Mouse (Mus musculus) embryonic facial prominence, embryonic 14.5 days (tissue): ENCODE measurements around the gene A930033H14Rik. TPM values are rescaled to one million over a fixed set of nuclear protein-coding genes. Genes with fewer than 3 reads are reported as not detected.

Source experiments
- ATAC-seq: fragments of 200-750 bp; cut with Nextera tagmentation; 2 replicates; pipeline ENCODE4 v1.8.0; 2017; ENCODE audit warnings: low read depth, moderate number of reproducible peaks, moderate TSS enrichment
- DNase-seq: peaks from one replicate; pipeline ENCODE4 v3.0.0-alpha.2; 2015; ENCODE audit warnings: low spot score
- H3K27ac ChIP-seq: fragments of 300-500 bp; sonication (generic); replicated peaks from 2 replicates; pipeline ENCODE4 v1.5.1; 2014; ENCODE audit warnings: low read depth, mild to moderate bottlenecking, low read length, moderate library complexity
- H3K27me3 ChIP-seq: fragments of 300-500 bp; sonication (generic); replicated peaks from 2 replicates; pipeline ENCODE4 v1.6.1; 2014; ENCODE audit warnings: low read length; ENCODE audit not compliant: control insufficient read depth, insufficient read depth
- H3K36me3 ChIP-seq: fragments of 300-500 bp; sonication (generic); 2 replicates; pipeline ENCODE4 v1.6.1; 2014; ENCODE audit warnings: low read length, mixed read lengths; ENCODE audit not compliant: control insufficient read depth, insufficient read depth
- H3K4me1 ChIP-seq: fragments of 300-500 bp; sonication (generic); 2 replicates; pipeline ENCODE4 v1.6.1; 2014; ENCODE audit warnings: antibody characterized with exemption, low read length; ENCODE audit not compliant: control insufficient read depth, insufficient read depth
- H3K4me2 ChIP-seq: fragments of 300-500 bp; sonication (generic); 2 replicates; pipeline ENCODE4 v1.6.1; 2014; ENCODE audit warnings: low read depth, mild to moderate bottlenecking, low read length, moderate library complexity, mixed read lengths
- H3K4me3 ChIP-seq: fragments of 300-500 bp; sonication (generic); 2 replicates; pipeline ENCODE4 v1.5.1; 2014; ENCODE audit warnings: low read depth, mild to moderate bottlenecking, low read length
- H3K9ac ChIP-seq: fragments of 300-500 bp; sonication (generic); 2 replicates; pipeline ENCODE4 v1.6.1; 2014; ENCODE audit warnings: low read depth, mild to moderate bottlenecking, low read length, moderate library complexity, mixed read lengths
- H3K9me3 ChIP-seq: fragments of 300-500 bp; sonication (generic); 2 replicates; pipeline ENCODE4 v1.6.1; 2016; ENCODE audit warnings: low read length; ENCODE audit not compliant: control insufficient read depth
- WGBS: fragments of 180-500 bp; shearing (Covaris S2); extraction: QIAGEN DNeasy Blood & Tissue Kit; methylation state at CpG from one replicate; pipeline ENCODE4 v1.1.7; 2014; 5-methylcytosine and 5-hydroxymethylcytosine counted together
- polyA plus RNA-seq: library from polyadenylated mRNA; unstranded; fragments of >200 nt; fragmentation: Nextera tagmentation; extraction: Ambion mirVana; gene quantifications from 2 replicates; pipeline ENCODE4 v1.2.1, GENCODE M21; 2014

The A930033H14Rik gene
- polyA plus RNA-seq, 1 experiment from 2014 or later: 2.5 TPM

DNA sequence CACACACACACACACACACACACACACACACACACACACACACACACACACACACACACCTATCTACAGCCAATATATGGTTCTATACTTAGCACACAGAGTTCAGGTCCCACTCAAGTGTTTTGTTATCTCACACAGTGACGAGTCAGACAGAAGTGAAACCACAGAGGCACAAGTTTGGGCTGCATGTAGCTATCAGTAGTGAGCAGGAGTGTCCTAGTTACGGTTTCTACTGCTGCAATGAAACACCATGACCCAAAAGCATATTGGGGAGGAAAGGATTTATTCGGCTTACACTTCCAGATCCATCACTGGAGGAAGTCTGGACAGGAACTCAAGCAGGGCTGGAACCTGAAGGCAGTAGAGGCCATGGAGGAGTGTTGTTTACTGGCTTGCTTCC lies 9.1 kb upstream of the A930033H14Rik start:
- DNase-seq (no peak), ATAC-seq (no peak)
- no peak overlapping the region for H3K9ac ChIP-seq
- H3K9me3 ChIP-seq: no peaks in the 10 kb centered on the region
- no peak overlapping the region for H3K27ac ChIP-seq
- peaks cover 45% of the 10 kb centered on the region for H3K36me3 ChIP-seq
- no peak overlapping the region for H3K4me2 ChIP-seq
- H3K27me3 ChIP-seq: no peaks in the 10 kb centered on the region
- no peak overlapping the region for H3K4me3 ChIP-seq
- 82% methylated on average over 3 of the region's 3 CpGs for WGBS
- H3K4me1 ChIP-seq: no peaks in the 10 kb centered on the region

GRCm38 (mm10) chr10:69221148-69221547 lies 8.2 kb upstream of the A930033H14Rik start:
- no peaks in the 10 kb centered on the region; the same call in 1 of the 2 replicates for H3K9me3 ChIP-seq
- DNase-seq (no peak), ATAC-seq (no peak)
- no peak overlapping the region for H3K4me3 ChIP-seq
- 84% methylated on average over 9 of the region's 9 CpGs for WGBS
- no peaks in the 10 kb centered on the region for H3K27me3 ChIP-seq
- no peak overlapping the region for H3K27ac ChIP-seq
- H3K36me3 ChIP-seq: peaks cover 47% of the 10 kb centered on the region
- no peak overlapping the region for H3K4me2 ChIP-seq
- H3K9ac ChIP-seq: no peak overlapping the region
- no peaks in the 10 kb centered on the region for H3K4me1 ChIP-seq

GRCm38 (mm10) chr10:69220296-69220695 lies 7.4 kb upstream of the A930033H14Rik start:
- Histone ChIP-seq H3K4me2 (no peak overlapping the region), H3K27ac (no peak overlapping the region), H3K9me3 (no peaks in the 10 kb centered on the region; the same call in 1 of the 2 replicates), H3K36me3 (peaks cover 48% of the 10 kb centered on the region), H3K4me3 (no peak overlapping the region), H3K9ac (no peak overlapping the region), H3K4me1 (no peaks in the 10 kb centered on the region), H3K27me3 (no peaks in the 10 kb centered on the region)
- ATAC-seq (no peak), DNase-seq (no peak)
- 77% methylated on average over 6 of the region's 6 CpGs for WGBS

- DNase-seq: no peak
- Histone ChIP-seq H3K4me2 (no peak overlapping the region), H3K27ac (no peak overlapping the region), H3K9me3 (no peaks in the 10 kb centered on the region; the same call in 1 of the 2 replicates), H3K27me3 (no peaks in the 10 kb centered on the region), H3K4me3 (no peak overlapping the region), H3K9ac (no peak overlapping the region), H3K4me1 (peaks cover 4% of the 10 kb centered on the region), H3K36me3 (peaks cover 48% of the 10 kb centered on the region)
- no peak for ATAC-seq
- WGBS: 91% methylated on average over 2 of the region's 2 CpGs
These were observed 6.4 kb upstream of the A930033H14Rik start for GRCm38 (mm10) chr10:69219289-69219626.

DNA sequence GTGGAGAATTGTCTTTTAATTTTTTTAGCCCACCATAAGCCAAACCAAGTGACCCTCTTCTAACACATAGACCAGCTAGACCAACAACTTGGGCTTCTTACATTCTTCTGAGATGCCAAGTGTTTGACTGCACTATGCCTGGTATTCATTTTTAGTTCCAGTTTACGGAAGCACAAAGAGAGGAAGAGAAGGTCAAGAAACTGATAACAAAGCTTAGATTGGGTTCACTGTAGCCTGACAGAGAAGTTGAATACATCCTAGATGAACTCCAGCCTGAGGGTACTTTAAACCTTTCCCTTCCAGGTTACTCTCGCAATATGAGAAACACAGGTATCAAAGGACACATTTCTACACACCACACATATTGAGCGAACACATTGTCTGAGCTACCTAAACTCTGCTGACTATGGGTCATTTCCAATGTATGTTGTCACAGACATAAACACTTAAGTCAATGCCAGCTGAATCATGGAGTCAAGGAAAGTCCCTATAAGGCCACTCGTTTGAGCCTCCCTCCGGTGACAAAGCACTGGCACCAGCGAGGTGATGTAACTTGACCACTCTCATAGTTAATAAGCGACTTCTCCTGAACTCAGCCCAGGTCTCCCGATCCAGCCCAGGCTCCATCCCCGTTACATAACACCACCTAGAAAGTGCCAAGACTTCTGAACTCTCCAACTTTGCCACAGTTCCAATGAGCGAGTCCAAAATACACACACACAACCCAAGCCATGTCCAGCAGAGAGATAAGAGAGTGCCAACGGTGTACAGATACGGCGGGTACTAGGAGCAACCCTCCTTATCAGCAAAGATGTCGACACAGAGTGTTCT lies 5.8 kb upstream of the A930033H14Rik start:
- no peak for ATAC-seq
- no peak for DNase-seq
- no peaks in the 10 kb centered on the region for H3K27me3 ChIP-seq
- WGBS: 87% methylated on average over 14 of the region's 14 CpGs
- H3K4me1 ChIP-seq: peaks cover 10% of the 10 kb centered on the region
- H3K4me2 ChIP-seq: no peak overlapping the region
- H3K36me3 ChIP-seq: peaks cover 48% of the 10 kb centered on the region
- H3K9me3 ChIP-seq: no peaks in the 10 kb centered on the region; the same call in 1 of the 2 replicates
- no peak overlapping the region for H3K4me3 ChIP-seq
- H3K9ac ChIP-seq: no peak overlapping the region
- no peak overlapping the region for H3K27ac ChIP-seq

GRCm38 (mm10) chr10:69217127-69217690 lies 4.3 kb upstream of the A930033H14Rik start:
- Histone ChIP-seq H3K4me2 (no peak overlapping the region), H3K4me1 (peaks cover 12% of the 10 kb centered on the region), H3K9ac (no peak overlapping the region), H3K4me3 (no peak overlapping the region), H3K27ac (no peak overlapping the region), H3K27me3 (no peaks in the 10 kb centered on the region), H3K36me3 (peaks cover 48% of the 10 kb centered on the region), H3K9me3 (no peaks in the 10 kb centered on the region; the same call in 1 of the 2 replicates)
- ATAC-seq (no peak), DNase-seq (no peak)
- 97% methylated on average over 4 of the region's 4 CpGs for WGBS

DNA sequence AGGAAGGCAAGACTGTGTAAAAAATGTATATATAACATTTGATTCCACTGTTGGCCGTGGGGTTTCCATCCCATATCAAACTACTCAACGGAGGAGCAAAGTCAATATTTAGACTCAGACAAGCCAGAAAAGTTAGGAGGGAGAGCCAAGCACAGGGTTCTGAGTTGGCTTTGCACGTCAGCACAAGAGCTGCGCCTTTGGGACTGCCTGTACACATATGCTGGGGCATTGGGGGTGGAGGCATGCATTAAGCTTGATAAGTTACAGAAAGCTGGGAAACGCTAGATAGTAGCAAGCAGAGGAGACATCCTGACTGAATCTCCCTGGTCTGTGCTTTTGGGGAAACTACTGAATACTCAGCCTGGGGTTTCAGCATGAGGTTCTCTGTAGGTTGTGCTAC lies 1.1 kb upstream of the A930033H14Rik start:
- Histone ChIP-seq H3K36me3 (peaks cover 44% of the 10 kb centered on the region), H3K4me2 (peak overlapping the region; percentile 91), H3K4me3 (peak overlapping the region; percentile 71), H3K4me1 (peaks cover 19% of the 10 kb centered on the region), H3K9me3 (no peaks in the 10 kb centered on the region; the same call in 1 of the 2 replicates), H3K27me3 (no peaks in the 10 kb centered on the region), H3K9ac (peak overlapping the region; percentile 95), H3K27ac (peak overlapping the region; percentile 99)
- ATAC-seq: no peak
- DNase-seq: peak; percentile 73
- 17% methylated on average over 5 of the region's 5 CpGs for WGBS

GRCm38 (mm10) chr10:69213451-69213877 lies 566 bp upstream of the A930033H14Rik start:
- H3K9ac ChIP-seq: peak overlapping the region; percentile 95
- peak overlapping the region; percentile 99 for H3K27ac ChIP-seq
- peak; percentile 65 for DNase-seq
- peak overlapping the region; percentile 71 for H3K4me3 ChIP-seq
- ATAC-seq: peak; percentile 49
- no peaks in the 10 kb centered on the region; the same call in 1 of the 2 replicates for H3K9me3 ChIP-seq
- H3K4me2 ChIP-seq: peak overlapping the region; percentile 91
- 0% methylated on average over 4 of the region's 21 CpGs for WGBS
- H3K27me3 ChIP-seq: no peaks in the 10 kb centered on the region
- peaks cover 38% of the 10 kb centered on the region for H3K36me3 ChIP-seq
- H3K4me1 ChIP-seq: peaks cover 19% of the 10 kb centered on the region
